8 mouse cellular contexts compared by ENCODE assay signal in genomic region chr13:112002661-112003347, GRCm38 (mm10).
DNase-seq lines count a peak whose midpoint lies in the region; ATAC-seq and TF ChIP-seq lines count a peak whose summit lies in the region.

No protein-coding gene starts in this region.

- no peak for DNase-seq in hindbrain, embryonic 10.5 days (ENCODE audit: low spot score)
- peak; percentile 55 for DNase-seq in T-cell, adult 2 months (ENCODE audit: low spot score)
- DNase-seq in heart, postnatal 14 days, result peak; percentile 24 to 48
- DNase-seq in liver, embryonic 14.5 days (ENCODE audit: low read depth in 3 of 3, low spot score in 3 of 3), result no peak
- DNase-seq in cerebellum, postnatal 4 days (ENCODE audit: low spot score in 2 of 2), result no peak
- DNase-seq in gastrocnemius, adult 18-20 months (ENCODE audit: low spot score), result no peak

- H3K9ac ChIP-seq in hindbrain, embryonic 13.5 days, result no peak overlapping the region
- no peak overlapping the region for H3K9ac ChIP-seq in liver, embryonic 14.5 days (replicated peaks)
- no peak overlapping the region for H3K9ac ChIP-seq in stomach, embryonic 14.5 days (replicated peaks; ENCODE audit: low read depth, low read length)

- no peak overlapping the region; the same call in 1 of the 2 replicates for H3K27ac ChIP-seq in hindbrain, embryonic 13.5 days
- no peak overlapping the region for H3K27ac ChIP-seq in hindbrain, embryonic 10.5 days
- no peak overlapping the region for H3K27ac ChIP-seq in liver, embryonic 14.5 days
- H3K27ac ChIP-seq in stomach, embryonic 14.5 days (ENCODE audit: low read length), result 0 out of 2 replicates have a peak overlapping the region, but pooled peaks have one; percentile 36

- WGBS in hindbrain, embryonic 13.5 days, result 57% methylated on average over 15 of the region's 15 CpGs
- WGBS in hindbrain, embryonic 10.5 days, result 74% methylated on average over 15 of the region's 15 CpGs
- 34% methylated on average over 15 of the region's 15 CpGs for WGBS in liver, embryonic 14.5 days (ENCODE audit: insufficient replicate concordance)
- WGBS in stomach, embryonic 14.5 days, result 15% methylated on average over 15 of the region's 15 CpGs

- no peak overlapping the region for H3K4me3 ChIP-seq in hindbrain, embryonic 13.5 days
- no peak overlapping the region for H3K4me3 ChIP-seq in hindbrain, embryonic 10.5 days
- H3K4me3 ChIP-seq in liver, embryonic 14.5 days (ENCODE audit: insufficient read depth in 1 of 2, low read depth in 2 of 2, low read length in 2 of 2), result no peak overlapping the region
- H3K4me3 ChIP-seq in stomach, embryonic 14.5 days (ENCODE audit: low read depth, low read length), result no peak overlapping the region

- no peak overlapping the region for H3K4me2 ChIP-seq in hindbrain, embryonic 13.5 days
- no peak overlapping the region for H3K4me2 ChIP-seq in liver, embryonic 14.5 days (ENCODE audit: low read depth)
- no peak overlapping the region; the same call in 1 of the 2 replicates for H3K4me2 ChIP-seq in stomach, embryonic 14.5 days (replicated peaks; ENCODE audit: low read depth, low read length)

- TF ChIP-seq CTCF in liver, embryonic 14.5 days (IDR thresholded peaks at IDR 0.05; ENCODE audit: low read depth), result no peak

- no peaks in the 10 kb centered on the region for H3K36me3 ChIP-seq in hindbrain, embryonic 13.5 days
- no peaks in the 10 kb centered on the region for H3K36me3 ChIP-seq in hindbrain, embryonic 10.5 days
- no peaks in the 10 kb centered on the region for H3K36me3 ChIP-seq in liver, embryonic 14.5 days (replicated peaks; ENCODE audit: control insufficient read depth, insufficient read depth, low read depth)
- H3K36me3 ChIP-seq in stomach, embryonic 14.5 days (ENCODE audit: control insufficient read depth, insufficient read depth, low read length), result no peaks in the 10 kb centered on the region

- intact Hi-C loops in heart, postnatal 14 days (cut with DNase I), result loop anchor here (1.0 kb wide), 1 partner anchor 19 kb away; no protein-coding TSS in a partner anchor

- no peaks in the 10 kb centered on the region for H3K27me3 ChIP-seq in hindbrain, embryonic 13.5 days
- 0 out of 2 replicates have a peak, but pooled peaks cover 3% of the 10 kb centered on the region for H3K27me3 ChIP-seq in hindbrain, embryonic 10.5 days (ENCODE audit: insufficient read depth, poor library complexity, severe bottlenecking)
- H3K27me3 ChIP-seq in liver, embryonic 14.5 days (ENCODE audit: control insufficient read depth, insufficient read depth, low read length), result no peaks in the 10 kb centered on the region; the same call in 1 of the 2 replicates
- H3K27me3 ChIP-seq in stomach, embryonic 14.5 days (ENCODE audit: control insufficient read depth, insufficient read depth, low read length), result no peaks in the 10 kb centered on the region

- 0 out of 2 replicates have a peak, but pooled peaks have one; percentile 30 for ATAC-seq in hindbrain, embryonic 13.5 days (ENCODE audit: low FRiP score)
- peak; percentile 40 for ATAC-seq in liver, embryonic 14.5 days (ENCODE audit: insufficient read depth)
- ATAC-seq in stomach, embryonic 14.5 days (ENCODE audit: insufficient number of reproducible peaks, insufficient read depth, low FRiP score, low read depth), result peak; percentile 50; the same call in 1 of the 2 replicates

- H3K9me3 ChIP-seq in hindbrain, embryonic 13.5 days, result no peaks in the 10 kb centered on the region
- no peaks in the 10 kb centered on the region for H3K9me3 ChIP-seq in hindbrain, embryonic 10.5 days
- H3K9me3 ChIP-seq in liver, embryonic 14.5 days (ENCODE audit: control insufficient read depth, low read length), result no peaks in the 10 kb centered on the region
- no peaks in the 10 kb centered on the region for H3K9me3 ChIP-seq in stomach, embryonic 14.5 days (ENCODE audit: control insufficient read depth, low read depth, low read length)

- peaks cover 31% of the 10 kb centered on the region for H3K4me1 ChIP-seq in hindbrain, embryonic 13.5 days (replicated peaks)
- peaks cover 38% of the 10 kb centered on the region for H3K4me1 ChIP-seq in hindbrain, embryonic 10.5 days (replicated peaks)
- peaks cover 0 to 22% of the 10 kb centered on the region in 2 experiments; a peak in 3 of 4 replicates for H3K4me1 ChIP-seq in liver, embryonic 14.5 days (replicated peaks; ENCODE audit: control insufficient read depth in 2 of 2, insufficient read depth in 2 of 2, low read length in 1 of 2)
- peaks cover 23% of the 10 kb centered on the region for H3K4me1 ChIP-seq in stomach, embryonic 14.5 days (ENCODE audit: control insufficient read depth, insufficient read depth, low read length)

- no peak for TF ChIP-seq EP300 in liver, embryonic 14.5 days (IDR thresholded peaks at IDR 0.05; ENCODE audit: low read depth)

Comparison
In these comparisons a context has a peak if more than half of its experiments do, and no peak if none do; other contexts are left out.
1. DNase-seq: peak in T-cell, adult 2 months (single experiment) and heart, postnatal 14 days (2 of 2); none in hindbrain, embryonic 10.5 days (single experiment), liver, embryonic 14.5 days (0 of 3), cerebellum, postnatal 4 days (0 of 2) and gastrocnemius, adult 18-20 months (single experiment).
2. Peak in every context shown above with its lines, with median percentiles within 50 percentile points of each other: ATAC-seq.